5 mouse cellular contexts compared by ENCODE assay signal in the genomic region with DNA sequence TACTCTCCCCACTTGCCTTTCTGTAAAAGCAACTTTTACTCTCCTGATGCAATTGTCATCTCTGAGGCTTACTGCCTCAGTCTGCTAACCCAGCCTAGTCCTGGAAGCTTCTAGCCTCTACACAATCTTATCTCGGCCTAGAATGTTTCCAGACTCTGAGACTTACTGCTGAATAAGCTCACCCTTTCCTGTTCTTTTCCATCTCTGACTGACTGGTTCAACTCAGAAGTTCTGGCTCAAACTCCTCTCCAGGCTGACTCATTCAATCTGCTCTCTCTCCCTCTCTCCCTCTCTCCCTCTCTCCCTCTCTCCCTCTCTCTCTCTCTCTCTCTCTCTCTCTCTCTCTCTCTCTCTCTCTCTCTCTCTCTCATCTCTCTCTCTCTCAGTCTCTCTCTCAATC.
A peak's percentile ranks its signal among the peaks of the same experiment; 100 is the strongest.
DNase-seq lines count a peak whose midpoint lies in the region; TF ChIP-seq lines count a peak whose summit lies in the region.
"Not testable (repeated sequence)": the region's sequence is repeated elsewhere in the genome, so short reads cannot be mapped to it uniquely, and the experiment has no call there.

No protein-coding gene starts in this region.

- peak; percentile 22 for DNase-seq in 3134 (ENCODE audit: extremely low read depth, insufficient read length, low spot score)
- peak; percentile 3 for DNase-seq in NIH3T3 (ENCODE audit: low read depth)
- peak; percentile 62 for DNase-seq in brain, adult 2 months (ENCODE audit: low read depth, low spot score)
- peak; percentile 59 for DNase-seq in heart, adult 11 months
- DNase-seq in layer of hippocampus, adult 2 months (ENCODE audit: low spot score in 2 of 2): not testable (repeated sequence)

- H3K4me3 ChIP-seq in layer of hippocampus, adult 2 months: not testable (repeated sequence)

- TF ChIP-seq CTCF in layer of hippocampus, adult 2 months (conservative IDR thresholded peaks at IDR 0.05): not testable (repeated sequence)

- H3K27ac ChIP-seq in layer of hippocampus, adult 2 months: peak overlapping the region; percentile 11; the same call in 1 of the 2 replicates
